Mouse (Mus musculus) fat pad, adult 2 months (tissue): ENCODE data around the gene Dpagt1.
A peak's percentile ranks its signal among the peaks of the same experiment; 100 is the strongest.
"Not testable (repeated sequence)": the region's sequence is repeated elsewhere in the genome, so short reads cannot be mapped to it uniquely, and the experiment has no call there.

Experiments used
- DNase-seq: peaks from one replicate; pipeline ENCODE4 v3.0.0-alpha.2; 2011; ENCODE audit warnings: low read depth, low spot score; ENCODE audit errors: extremely low read depth

Gene Dpagt1

GRCm38 (mm10) chr9:44325768-44326370 lies at the start of gene Dpagt1:
Dpagt1 (plus strand) TSS chr9:44326019.
- peak; percentile 73 for DNase-seq

GRCm38 (mm10) chr9:44283183-44283582 lies 42.6 kb upstream of the Dpagt1 start:
- no peak for DNase-seq

GRCm38 (mm10) chr9:44286256-44286850 lies 39.5 kb upstream of the Dpagt1 start:
- no peak for DNase-seq

GRCm38 (mm10) chr9:44287003-44287400 lies 38.8 kb upstream of the Dpagt1 start:
- no peak for DNase-seq

- DNase-seq = no peak
These were observed 38.3 kb upstream of the Dpagt1 start for GRCm38 (mm10) chr9:44287401-44288075.

- no peak for DNase-seq
These were observed 37.5 kb upstream of the Dpagt1 start, which contains the start of gene Abcg4 for GRCm38 (mm10) chr9:44288076-44288958. Abcg4 (minus strand) TSS chr9:44288615.

- no peak for DNase-seq
These were observed 36.9 kb upstream of the Dpagt1 start for GRCm38 (mm10) chr9:44288959-44289291.

- no peak for DNase-seq
These were observed 33.3 kb upstream of the Dpagt1 start for GRCm38 (mm10) chr9:44292490-44292889.

GRCm38 (mm10) chr9:44300001-44300400 lies 25.8 kb upstream of the Dpagt1 start:
- not testable (repeated sequence) for DNase-seq

- DNase-seq = peak; percentile 90
These were observed 20.2 kb upstream of the Dpagt1 start, which contains the start of gene Hinfp for GRCm38 (mm10) chr9:44305466-44306079. Hinfp (minus strand) TSS chr9:44305671.

GRCm38 (mm10) chr9:44306532-44306931 lies 19.3 kb upstream of the Dpagt1 start:
- DNase-seq = no peak

GRCm38 (mm10) chr9:44307248-44307647 lies 18.6 kb upstream of the Dpagt1 start:
- DNase-seq = no peak

- no peak for DNase-seq
These were observed 16.1 kb upstream of the Dpagt1 start for GRCm38 (mm10) chr9:44309756-44310155.

GRCm38 (mm10) chr9:44310750-44311135 lies 15.1 kb upstream of the Dpagt1 start:
- DNase-seq = no peak

GRCm38 (mm10) chr9:44311136-44312134 lies 14.4 kb upstream of the Dpagt1 start:
- peak; percentile 57 for DNase-seq

GRCm38 (mm10) chr9:44313476-44314256 lies 12.2 kb upstream of the Dpagt1 start:
- DNase-seq = no peak

GRCm38 (mm10) chr9:44314257-44314547 lies 11.6 kb upstream of the Dpagt1 start:
- no peak for DNase-seq

GRCm38 (mm10) chr9:44314910-44315309 lies 10.9 kb upstream of the Dpagt1 start:
- no peak for DNase-seq

GRCm38 (mm10) chr9:44317452-44317851 lies 8.4 kb upstream of the Dpagt1 start:
- no peak for DNase-seq
